Mouse (Mus musculus): ENCODE data around the gene Cntfr.

- TF ChIP-seq CTCF (IDR thresholded peaks at IDR 0.05; ENCODE audit: borderline replicate concordance, insufficient read depth, low read depth, low read length) (no peak), POLR2A (IDR thresholded peaks at IDR 0.05; ENCODE audit: borderline replicate concordance, insufficient read depth, low read length) (no peak)
Measured at GRCm38 (mm10) chr4:41740380-41741157, 43.7 kb upstream of the Cntfr start.
